Mouse (Mus musculus): ENCODE measurements around the gene Olfr576. TPM values are rescaled to one million over a fixed set of nuclear protein-coding genes. Genes with fewer than 3 reads are reported as not detected.

Gene Olfr576
- not detected for polyA plus RNA-seq (2014; fragmentation: Illumina TruSeq; extraction: RNeasy Lipid Tissue Mini Kit (QIAGEN cat#74804); ENCODE audit: insufficient read depth, low read depth, low replicate concordance)

GRCm38 (mm10) chr7:102962360-102962759, at the start of gene Olfr576:
Gene Olfr576, plus strand, starts transcription at chr7:102962660.

GRCm38 (mm10) chr7:102917032-102917875, 45.2 kb upstream of the Olfr576 start, which contains the start of gene Olfr571:
Gene Olfr571, minus strand, starts transcription at chr7:102917536.

GRCm38 (mm10) chr7:102924109-102924508, 38.4 kb upstream of the Olfr576 start, which contains the start of gene Olfr572:
Gene Olfr572, plus strand, starts transcription at chr7:102924409.

GRCm38 (mm10) chr7:102942475-102942874, 20.0 kb upstream of the Olfr576 start, which contains the start of gene Olfr573-ps1:
Gene Olfr573-ps1, minus strand, starts transcription at chr7:102942575.

GRCm38 (mm10) chr7:102948167-102948566, 14.3 kb upstream of the Olfr576 start, which contains the start of gene Olfr574:
Gene Olfr574, plus strand, starts transcription at chr7:102948467.

GRCm38 (mm10) chr7:102958593-102958992, 3.9 kb upstream of the Olfr576 start, which contains the start of gene Olfr575:
Gene Olfr575, minus strand, starts transcription at chr7:102958775.

GRCm38 (mm10) chr7:102975843-102976242, 13.4 kb downstream of the Olfr576 start, which contains the start of gene Olfr577:
Gene Olfr577, minus strand, starts transcription at chr7:102975943.

GRCm38 (mm10) chr7:102989224-102989623, 26.8 kb downstream of the Olfr576 start, which contains the start of gene Olfr578:
Gene Olfr578, minus strand, starts transcription at chr7:102989324.

Other genes starting within 250 kb of the Olfr576 start
- not detected for gene Olfr33, start 243.6 kb upstream of the Olfr576 start, polyA plus RNA-seq (2014; fragmentation: Illumina TruSeq; extraction: RNeasy Lipid Tissue Mini Kit (QIAGEN cat#74804); ENCODE audit: insufficient read depth, low read depth, low replicate concordance)
- gene Olfr559, start 235.2 kb upstream of the Olfr576 start, polyA plus RNA-seq (2014; fragmentation: Illumina TruSeq; extraction: RNeasy Lipid Tissue Mini Kit (QIAGEN cat#74804); ENCODE audit: insufficient read depth, low read depth, low replicate concordance), result not detected
- not detected for gene Olfr560, start 203.3 kb upstream of the Olfr576 start, polyA plus RNA-seq (2014; fragmentation: Illumina TruSeq; extraction: RNeasy Lipid Tissue Mini Kit (QIAGEN cat#74804); ENCODE audit: insufficient read depth, low read depth, low replicate concordance)
- gene Olfr78, start 203.2 kb upstream of the Olfr576 start, polyA plus RNA-seq (2014; fragmentation: Illumina TruSeq; extraction: RNeasy Lipid Tissue Mini Kit (QIAGEN cat#74804); ENCODE audit: insufficient read depth, low read depth, low replicate concordance), result not detected
- gene Olfr561, start 191.4 kb upstream of the Olfr576 start, polyA plus RNA-seq (2014; fragmentation: Illumina TruSeq; extraction: RNeasy Lipid Tissue Mini Kit (QIAGEN cat#74804); ENCODE audit: insufficient read depth, low read depth, low replicate concordance), result not detected
- gene Olfr564, start 159.2 kb upstream of the Olfr576 start, polyA plus RNA-seq (2014; fragmentation: Illumina TruSeq; extraction: RNeasy Lipid Tissue Mini Kit (QIAGEN cat#74804); ENCODE audit: insufficient read depth, low read depth, low replicate concordance), result not detected
- gene Olfr566, start 103.9 kb upstream of the Olfr576 start, polyA plus RNA-seq (2014; fragmentation: Illumina TruSeq; extraction: RNeasy Lipid Tissue Mini Kit (QIAGEN cat#74804); ENCODE audit: insufficient read depth, low read depth, low replicate concordance), result not detected
- gene Olfr568, start 85.5 kb upstream of the Olfr576 start, polyA plus RNA-seq (2014; fragmentation: Illumina TruSeq; extraction: RNeasy Lipid Tissue Mini Kit (QIAGEN cat#74804); ENCODE audit: insufficient read depth, low read depth, low replicate concordance), result not detected
- not detected for gene Olfr569, start 71.8 kb upstream of the Olfr576 start, polyA plus RNA-seq (2014; fragmentation: Illumina TruSeq; extraction: RNeasy Lipid Tissue Mini Kit (QIAGEN cat#74804); ENCODE audit: insufficient read depth, low read depth, low replicate concordance)
- gene Olfr570, start 68.1 kb upstream of the Olfr576 start, polyA plus RNA-seq (2014; fragmentation: Illumina TruSeq; extraction: RNeasy Lipid Tissue Mini Kit (QIAGEN cat#74804); ENCODE audit: insufficient read depth, low read depth, low replicate concordance), result not detected
- gene Olfr571, start 45.1 kb upstream of the Olfr576 start, polyA plus RNA-seq (2014; fragmentation: Illumina TruSeq; extraction: RNeasy Lipid Tissue Mini Kit (QIAGEN cat#74804); ENCODE audit: insufficient read depth, low read depth, low replicate concordance), result not detected
- gene Olfr572, start 38.3 kb upstream of the Olfr576 start, polyA plus RNA-seq (2014; fragmentation: Illumina TruSeq; extraction: RNeasy Lipid Tissue Mini Kit (QIAGEN cat#74804); ENCODE audit: insufficient read depth, low read depth, low replicate concordance), result not detected
- not detected for gene Olfr573-ps1, start 20.1 kb upstream of the Olfr576 start, polyA plus RNA-seq (2014; fragmentation: Illumina TruSeq; extraction: RNeasy Lipid Tissue Mini Kit (QIAGEN cat#74804); ENCODE audit: insufficient read depth, low read depth, low replicate concordance)
- gene Olfr574, start 14.2 kb upstream of the Olfr576 start, polyA plus RNA-seq (2014; fragmentation: Illumina TruSeq; extraction: RNeasy Lipid Tissue Mini Kit (QIAGEN cat#74804); ENCODE audit: insufficient read depth, low read depth, low replicate concordance), result not detected
- gene Olfr575, start 3.9 kb upstream of the Olfr576 start, polyA plus RNA-seq (2014; fragmentation: Illumina TruSeq; extraction: RNeasy Lipid Tissue Mini Kit (QIAGEN cat#74804); ENCODE audit: insufficient read depth, low read depth, low replicate concordance), result not detected
- not detected for gene Olfr577, start 13.3 kb downstream of the Olfr576 start, polyA plus RNA-seq (2014; fragmentation: Illumina TruSeq; extraction: RNeasy Lipid Tissue Mini Kit (QIAGEN cat#74804); ENCODE audit: insufficient read depth, low read depth, low replicate concordance)
- gene Olfr578, start 26.7 kb downstream of the Olfr576 start, polyA plus RNA-seq (2014; fragmentation: Illumina TruSeq; extraction: RNeasy Lipid Tissue Mini Kit (QIAGEN cat#74804); ENCODE audit: insufficient read depth, low read depth, low replicate concordance), result not detected
- gene Olfr582, start 75.4 kb downstream of the Olfr576 start, polyA plus RNA-seq (2014; fragmentation: Illumina TruSeq; extraction: RNeasy Lipid Tissue Mini Kit (QIAGEN cat#74804); ENCODE audit: insufficient read depth, low read depth, low replicate concordance), result not detected
- gene Olfr583, start 88.6 kb downstream of the Olfr576 start, polyA plus RNA-seq (2014; fragmentation: Illumina TruSeq; extraction: RNeasy Lipid Tissue Mini Kit (QIAGEN cat#74804); ENCODE audit: insufficient read depth, low read depth, low replicate concordance), result not detected
- gene Olfr584, start 119.2 kb downstream of the Olfr576 start, polyA plus RNA-seq (2014; fragmentation: Illumina TruSeq; extraction: RNeasy Lipid Tissue Mini Kit (QIAGEN cat#74804); ENCODE audit: insufficient read depth, low read depth, low replicate concordance), result not detected
- gene Olfr585, start 135.1 kb downstream of the Olfr576 start, polyA plus RNA-seq (2014; fragmentation: Illumina TruSeq; extraction: RNeasy Lipid Tissue Mini Kit (QIAGEN cat#74804); ENCODE audit: insufficient read depth, low read depth, low replicate concordance), result not detected
- gene Olfr586, start 163.0 kb downstream of the Olfr576 start, polyA plus RNA-seq (2014; fragmentation: Illumina TruSeq; extraction: RNeasy Lipid Tissue Mini Kit (QIAGEN cat#74804); ENCODE audit: insufficient read depth, low read depth, low replicate concordance), result not detected
- gene Olfr588-ps1, start 178.2 kb downstream of the Olfr576 start, polyA plus RNA-seq (2014; fragmentation: Illumina TruSeq; extraction: RNeasy Lipid Tissue Mini Kit (QIAGEN cat#74804); ENCODE audit: insufficient read depth, low read depth, low replicate concordance), result not detected
- gene Olfr589, start 193.7 kb downstream of the Olfr576 start, polyA plus RNA-seq (2014; fragmentation: Illumina TruSeq; extraction: RNeasy Lipid Tissue Mini Kit (QIAGEN cat#74804); ENCODE audit: insufficient read depth, low read depth, low replicate concordance), result not detected
- gene Olfr591, start 215.7 kb downstream of the Olfr576 start, polyA plus RNA-seq (2014; fragmentation: Illumina TruSeq; extraction: RNeasy Lipid Tissue Mini Kit (QIAGEN cat#74804); ENCODE audit: insufficient read depth, low read depth, low replicate concordance), result not detected
- gene Olfr592, start 222.1 kb downstream of the Olfr576 start, polyA plus RNA-seq (2014; fragmentation: Illumina TruSeq; extraction: RNeasy Lipid Tissue Mini Kit (QIAGEN cat#74804); ENCODE audit: insufficient read depth, low read depth, low replicate concordance), result not detected
- gene Olfr593, start 249.2 kb downstream of the Olfr576 start, polyA plus RNA-seq (2014; fragmentation: Illumina TruSeq; extraction: RNeasy Lipid Tissue Mini Kit (QIAGEN cat#74804); ENCODE audit: insufficient read depth, low read depth, low replicate concordance), result not detected

Data from lung, adult 10 weeks (tissue).